Mouse (Mus musculus) C2C12 (cell line): Measurements from ENCODE around the gene Ppp2r5a.

ENCODE experiments used
- CEBPB ChIP-seq: IDR thresholded peaks from one replicate; pipeline ENCODE4 v1.6.1; 2011; ENCODE audit warnings: low read depth, mild to moderate bottlenecking, control low read depth, moderate library complexity
- CTCF ChIP-seq: IDR thresholded peaks from one replicate; pipeline ENCODE4 v1.5.1; 2011; ENCODE audit not compliant: control insufficient read depth, insufficient read depth, insufficient read length
- MAX ChIP-seq: IDR thresholded peaks from one replicate; pipeline ENCODE4 v1.6.1; 2011; ENCODE audit warnings: mild to moderate bottlenecking, control low read depth
- MYOD1 ChIP-seq: IDR thresholded peaks from one replicate; pipeline ENCODE4 v1.6.1; 2011; ENCODE audit warnings: low read depth; ENCODE audit not compliant: control insufficient read depth, insufficient read length
- USF1 ChIP-seq: IDR thresholded peaks from one replicate; pipeline ENCODE4 v1.6.1; 2011; ENCODE audit warnings: low read depth, mild to moderate bottlenecking, control low read depth, moderate library complexity

DNA sequence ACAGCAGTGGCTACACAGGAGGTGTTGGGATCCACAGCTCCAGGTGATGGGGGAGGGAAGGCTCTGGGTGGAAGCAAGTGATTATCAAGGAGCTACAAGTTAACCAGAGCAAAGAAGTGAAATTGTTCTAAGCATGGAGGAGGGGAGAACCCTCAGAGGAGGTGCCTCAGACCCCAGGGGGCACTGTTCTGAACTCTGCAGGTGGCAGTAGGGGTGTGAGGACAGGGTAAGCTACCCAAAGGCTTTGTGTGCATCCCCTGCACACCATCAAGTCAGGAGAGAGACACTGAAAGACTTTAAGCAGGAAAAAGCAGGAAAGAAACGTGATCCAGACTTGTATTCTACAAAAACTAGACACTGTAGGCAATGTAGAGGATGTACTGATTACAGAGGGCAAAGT lies 1.2 kb upstream of the Ppp2r5a start:
- TF ChIP-seq CTCF (no peak), USF1 (no peak), MAX (no peak), MYOD1 (no peak), CEBPB (no peak)
